Mouse (Mus musculus) bone marrow macrophage, adult 2 months (primary cell): ENCODE measurements at regions not wholly inside any gene's neighbourhood (a gene's known extent, or its start where the extent isn't known, plus 50 kb on each side); places are given as distances from the start of the nearest gene placed in this dataset.

ENCODE experiments used
- CTCF ChIP-seq: IDR thresholded peaks from 2 replicates; pipeline ENCODE4 v1.5.1; 2012; ENCODE audit warnings: low read depth, mild to moderate bottlenecking, low read length, moderate library complexity
- POLR2A ChIP-seq: IDR thresholded peaks from 2 replicates; pipeline ENCODE4 v1.6.1; 2012; ENCODE audit warnings: mild to moderate bottlenecking, low read depth, low read length, borderline replicate concordance

DNA sequence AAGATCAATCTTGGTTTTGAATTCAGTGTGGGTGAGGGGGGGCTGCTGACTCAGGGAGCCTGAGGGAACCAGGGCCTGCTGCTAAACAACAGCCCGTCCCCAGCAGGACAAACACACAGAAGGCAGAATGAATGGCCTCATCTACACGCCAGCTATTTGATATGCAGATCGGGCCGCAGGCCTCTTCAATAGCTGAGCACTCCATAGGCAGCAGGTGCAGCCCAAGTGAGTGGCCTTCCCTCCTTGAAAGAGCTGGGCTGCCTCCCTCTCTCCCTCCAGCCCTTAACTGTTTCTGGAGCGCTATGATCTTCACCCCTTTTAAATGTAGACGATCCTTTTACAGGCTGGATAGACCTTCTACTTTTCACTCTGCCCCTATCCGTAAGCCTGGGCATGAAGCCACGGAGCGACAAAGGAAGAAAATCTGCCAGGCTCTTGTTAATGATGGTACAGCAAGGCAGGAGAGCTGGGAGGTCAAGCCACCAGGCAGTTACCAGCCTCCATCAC is 277.3 kb downstream of the Sox11 start:
- TF ChIP-seq POLR2A: no peak
- TF ChIP-seq CTCF: no peak
